Mouse (Mus musculus) adrenal gland, postnatal 0 days (tissue): ENCODE results near the gene Tram2. TPM values are rescaled to one million over a fixed set of nuclear protein-coding genes. Genes with fewer than 3 reads are reported as not detected.

Experiments used
- polyA plus RNA-seq: library from polyadenylated mRNA; unstranded; fragments of >200 nt; fragmentation: Nextera tagmentation; extraction: Ambion mirVana; gene quantifications from 2 replicates; pipeline ENCODE4 v1.2.1, GENCODE M21; 2015

Gene Tram2
- polyA plus RNA-seq: 3.5 and 4.0 TPM in 2 replicates

DNA sequence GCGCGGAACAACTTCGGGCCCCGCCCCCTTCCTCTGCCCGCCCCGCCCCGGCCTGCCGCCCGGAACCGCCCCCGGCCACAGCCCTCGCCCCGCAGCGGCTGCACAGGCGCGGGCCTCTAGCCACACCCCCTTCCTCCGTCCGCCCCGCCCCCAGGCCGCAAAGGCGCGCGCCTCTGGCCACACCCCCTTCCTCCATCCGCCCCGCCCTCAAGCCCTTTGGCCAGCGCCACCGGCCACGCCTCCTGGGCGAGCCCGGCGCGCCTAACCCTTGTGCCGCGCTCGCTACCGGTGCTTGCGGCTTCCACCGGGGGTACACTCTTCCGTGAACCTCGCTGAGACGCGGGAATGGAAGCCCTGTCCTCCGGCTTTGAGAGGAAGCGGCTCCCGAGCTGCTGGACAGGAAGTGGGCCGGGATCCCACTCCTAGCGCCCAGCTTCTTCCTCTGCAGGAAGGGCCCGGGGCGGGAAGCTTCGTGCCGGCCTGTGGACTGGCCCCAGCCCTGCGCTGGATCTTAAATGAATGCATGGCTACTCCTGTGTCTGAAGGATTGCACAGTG is at the start of gene Tram2:
Gene Tram2 (minus strand): TSS at position 13 of the 557 bp plus-strand sequence.

DNA sequence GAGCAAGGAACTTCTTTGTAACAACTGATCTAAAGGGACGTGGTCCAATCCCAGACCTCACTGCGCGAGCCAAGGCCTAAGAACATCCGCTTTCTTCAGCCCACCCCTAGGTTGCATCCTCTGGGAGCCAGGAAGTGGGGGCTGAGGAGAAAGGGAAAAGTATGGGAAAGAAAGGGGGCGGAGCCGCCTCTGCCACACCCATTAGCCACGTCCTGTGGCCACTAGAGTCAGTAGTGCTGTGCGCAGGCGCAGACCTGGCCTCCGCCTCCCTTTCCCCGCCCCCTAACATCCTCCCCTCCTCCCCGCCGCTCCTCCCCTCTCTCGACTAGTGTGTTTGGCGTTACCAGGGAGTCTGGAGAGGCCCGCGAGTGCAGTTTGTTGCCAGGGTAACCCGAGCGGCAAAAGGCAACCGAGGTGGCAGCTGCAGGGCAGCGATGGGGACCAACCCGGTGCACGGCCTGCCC is 127.7 kb downstream of the Tram2 start, which contains the start of gene Efhc1:
Gene Efhc1 (plus strand): TSS at position 327 of the 464 bp plus-strand sequence.

Other genes with a start within 250 kb of the Tram2 start
- gene Paqr8, start 188.6 kb downstream of the Tram2 start, polyA plus RNA-seq: 8.2 and 23.0 TPM in 2 replicates
- 2.3 and 2.7 TPM in 2 replicates for gene Efhc1, start 127.6 kb downstream of the Tram2 start, polyA plus RNA-seq
- 20.9 and 26.4 TPM in 2 replicates for gene Tmem14a, start 139.3 kb upstream of the Tram2 start, polyA plus RNA-seq
- gene Gsta3, start 161.4 kb upstream of the Tram2 start, polyA plus RNA-seq: 5.8 and 6.9 TPM in 2 replicates